Mouse (Mus musculus): ENCODE data around the gene Tamm41. TPM values are rescaled to one million over a fixed set of nuclear protein-coding genes. Genes with fewer than 3 reads are reported as not detected.
A peak's percentile ranks its signal among the peaks of the same experiment; 100 is the strongest.

Tamm41 gene
- polyA plus RNA-seq, 1 experiment from 2014 or later = 47.9 TPM

- Histone ChIP-seq H3K4me1 (peaks cover 45% of the 10 kb centered on the region), H3K9me3 (replicated peaks) (no peaks in the 10 kb centered on the region), H3K4me2 (peak within 1 kb of the TSS; percentile 99), H3K27ac (replicated peaks) (peak within 1 kb of the TSS; percentile 80), H3K27me3 (replicated peaks) (no peaks in the 10 kb centered on the region; the same call in none of the 2 replicates), H3K9ac (replicated peaks) (peak within 1 kb of the TSS; percentile 74), H3K4me3 (replicated peaks) (peak within 1 kb of the TSS; percentile 73), H3K36me3 (no peaks in the 10 kb centered on the region)
- peak; percentile 68 for ATAC-seq (ENCODE audit: low FRiP score)
- under 1% methylated on average over 79 of the region's 79 CpGs for WGBS
Observed at GRCm38 (mm10) chr6:114969213-114970120, 68.2 kb downstream of the Tamm41 start, which contains the start of gene Vgll4. Vgll4 (minus strand) TSS chr6:114969994.

DNA sequence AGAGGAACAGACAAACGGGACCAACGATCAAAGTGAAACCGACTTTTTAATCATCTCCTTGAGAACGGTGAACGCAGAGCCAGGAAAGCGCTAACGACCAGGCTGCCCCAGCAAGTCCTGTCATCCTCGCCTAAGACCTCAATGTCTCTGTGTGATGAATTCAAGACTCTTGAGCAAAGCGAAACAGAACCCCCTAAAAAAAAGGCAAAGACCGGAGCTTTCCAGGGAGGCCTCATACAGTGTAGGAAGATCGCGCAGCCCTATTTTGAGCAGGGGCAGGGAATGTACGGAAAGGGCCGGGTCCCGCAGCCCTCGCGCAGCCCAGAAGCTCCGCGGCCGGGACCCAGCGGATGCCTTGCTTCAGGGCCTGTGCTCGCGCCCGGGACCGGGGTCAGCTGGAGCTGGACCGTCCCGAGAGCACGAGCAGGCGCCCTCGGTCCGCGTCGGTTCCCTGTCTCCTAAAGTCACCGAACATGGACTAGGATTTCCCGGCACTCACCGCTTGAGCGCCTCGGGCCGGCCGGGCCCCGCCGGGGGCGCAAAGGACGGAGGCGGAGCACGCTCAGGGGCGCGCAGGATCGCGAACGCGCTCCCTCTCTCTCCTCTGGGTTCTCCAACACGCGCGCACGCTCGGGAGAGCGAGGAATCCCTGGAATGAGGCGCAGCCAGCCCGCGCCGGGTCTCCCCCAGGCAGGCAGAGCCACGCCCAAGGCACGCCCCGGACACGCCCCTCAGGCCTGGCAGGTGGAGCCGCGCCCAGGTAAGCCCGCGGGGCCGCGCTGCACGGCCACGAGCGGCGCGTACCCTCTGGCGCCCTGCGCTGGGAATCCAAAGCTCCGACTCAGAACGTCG lies 69.1 kb downstream of the Tamm41 start:
- peak overlapping the region; percentile 73 for H3K4me3 ChIP-seq (replicated peaks)
- no peaks in the 10 kb centered on the region for H3K36me3 ChIP-seq
- peaks cover 46% of the 10 kb centered on the region for H3K4me1 ChIP-seq
- under 1% methylated on average over 78 of the region's 82 CpGs for WGBS
- H3K9me3 ChIP-seq (replicated peaks) = no peaks in the 10 kb centered on the region
- no peaks in the 10 kb centered on the region; the same call in none of the 2 replicates for H3K27me3 ChIP-seq (replicated peaks)
- H3K4me2 ChIP-seq = peak overlapping the region; percentile 99
- peak overlapping the region; percentile 74 for H3K9ac ChIP-seq (replicated peaks)
- peak; percentile 84 for ATAC-seq (ENCODE audit: low FRiP score)
- H3K27ac ChIP-seq (replicated peaks) = peak overlapping the region; percentile 80

DNA sequence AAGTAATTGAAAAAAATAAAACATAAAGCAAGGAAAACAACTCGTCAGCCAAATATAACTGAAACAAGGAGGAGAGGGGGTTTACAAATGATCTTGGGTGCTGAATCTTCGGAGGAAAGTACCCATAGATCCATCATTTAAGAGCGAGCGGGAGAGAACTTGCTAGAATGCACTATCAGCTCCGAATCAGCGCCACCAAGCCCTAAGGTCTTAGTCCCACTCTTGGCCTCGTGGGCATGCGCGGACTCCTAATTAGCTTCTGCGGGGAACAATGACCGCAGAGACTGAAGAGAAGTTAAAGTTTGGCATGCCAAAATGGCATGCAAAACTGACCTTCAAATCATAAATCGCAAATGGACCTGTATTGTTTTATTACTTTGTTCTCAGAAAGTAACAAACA lies 70.1 kb downstream of the Tamm41 start:
- no peaks in the 10 kb centered on the region for H3K36me3 ChIP-seq
- H3K9ac ChIP-seq (replicated peaks) = 0 out of 2 replicates have a peak overlapping the region, but pooled peaks have one; percentile 10
- H3K4me2 ChIP-seq = peak overlapping the region; percentile 99
- no peaks in the 10 kb centered on the region; the same call in none of the 2 replicates for H3K27me3 ChIP-seq (replicated peaks)
- peaks cover 49% of the 10 kb centered on the region for H3K4me1 ChIP-seq
- 44% methylated on average over 12 of the region's 12 CpGs for WGBS
- ATAC-seq (ENCODE audit: low FRiP score) = no peak
- H3K9me3 ChIP-seq (replicated peaks) = no peaks in the 10 kb centered on the region
- H3K27ac ChIP-seq (replicated peaks) = no peak overlapping the region
- H3K4me3 ChIP-seq (replicated peaks) = peak overlapping the region; percentile 73

DNA sequence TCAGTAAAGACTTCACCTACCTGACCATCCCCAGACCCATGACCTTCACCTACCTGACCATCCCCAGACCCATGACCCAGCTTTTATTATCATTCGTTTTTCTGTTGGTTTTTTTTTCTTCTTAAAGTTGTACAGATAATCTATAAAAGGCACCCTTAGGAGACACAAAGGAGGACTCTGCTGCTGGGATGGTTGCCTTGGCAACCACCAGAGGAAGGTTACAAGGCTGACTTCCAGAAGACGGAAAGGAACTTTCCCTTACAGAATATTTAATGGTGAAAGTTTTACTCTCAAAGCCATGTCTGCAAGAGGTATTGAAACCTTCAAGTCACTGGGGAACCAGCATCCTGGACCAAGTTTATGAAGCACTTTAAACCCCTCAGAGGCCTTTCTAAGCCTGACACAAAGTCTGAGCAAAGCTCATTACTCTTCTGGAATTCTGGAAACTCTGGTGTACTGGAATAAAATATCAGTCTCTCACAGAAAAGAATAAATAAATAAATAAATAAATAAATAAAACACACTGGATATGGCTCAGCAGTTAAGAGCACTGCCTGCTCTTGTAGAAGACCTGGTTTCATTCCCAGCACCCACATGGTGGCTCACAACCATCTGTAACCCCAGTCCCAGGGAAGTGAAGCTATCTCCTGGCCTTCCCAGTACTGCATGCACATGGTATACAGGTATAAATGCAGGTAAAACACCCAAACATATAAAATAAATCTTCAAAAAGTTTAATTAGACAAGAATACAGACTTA lies 71.1 kb downstream of the Tamm41 start:
- H3K9me3 ChIP-seq (replicated peaks) = no peaks in the 10 kb centered on the region
- no peak overlapping the region for H3K27ac ChIP-seq (replicated peaks)
- no peak overlapping the region; the same call in 1 of the 2 replicates for H3K4me2 ChIP-seq
- peaks cover 45% of the 10 kb centered on the region for H3K4me1 ChIP-seq
- no peak overlapping the region for H3K9ac ChIP-seq (replicated peaks)
- 15% methylated on average over 2 of the region's 2 CpGs for WGBS
- no peak overlapping the region for H3K4me3 ChIP-seq (replicated peaks)
- ATAC-seq (ENCODE audit: low FRiP score) = no peak
- H3K27me3 ChIP-seq (replicated peaks) = no peaks in the 10 kb centered on the region; the same call in none of the 2 replicates
- no peaks in the 10 kb centered on the region for H3K36me3 ChIP-seq

DNA sequence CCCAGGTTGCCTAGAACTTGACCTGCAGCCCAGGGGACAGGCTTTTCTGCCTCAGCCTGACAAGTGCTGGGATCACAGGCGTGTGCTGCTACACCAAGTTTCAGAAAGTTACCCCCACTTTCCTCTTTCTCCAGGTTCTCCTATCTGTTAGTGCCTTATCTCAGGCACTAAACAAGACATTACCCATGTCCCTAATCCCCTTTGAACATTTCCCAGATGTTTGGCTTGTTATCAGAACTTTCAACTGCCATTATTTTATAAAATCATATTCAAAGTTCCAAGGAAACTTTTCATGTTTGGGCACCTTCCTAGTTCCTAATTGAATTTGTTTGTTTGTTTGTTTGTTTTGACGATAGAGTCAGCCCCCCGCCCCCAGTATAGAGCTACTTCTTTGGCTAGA lies 71.9 kb downstream of the Tamm41 start:
- no peaks in the 10 kb centered on the region for H3K9me3 ChIP-seq (replicated peaks)
- H3K9ac ChIP-seq (replicated peaks) = no peak overlapping the region
- H3K36me3 ChIP-seq = no peaks in the 10 kb centered on the region
- no peak for ATAC-seq (ENCODE audit: low FRiP score)
- no peak overlapping the region for H3K4me3 ChIP-seq (replicated peaks)
- H3K27me3 ChIP-seq (replicated peaks) = no peaks in the 10 kb centered on the region; the same call in none of the 2 replicates
- WGBS = 87% methylated on average over 3 of the region's 3 CpGs
- peaks cover 44% of the 10 kb centered on the region for H3K4me1 ChIP-seq
- no peak overlapping the region for H3K27ac ChIP-seq (replicated peaks)
- no peak overlapping the region for H3K4me2 ChIP-seq

- no peak overlapping the region for H3K27ac ChIP-seq (replicated peaks)
- no peak overlapping the region for H3K9ac ChIP-seq (replicated peaks)
- H3K27me3 ChIP-seq (replicated peaks) = no peaks in the 10 kb centered on the region; the same call in none of the 2 replicates
- H3K4me3 ChIP-seq (replicated peaks) = no peak overlapping the region
- no peaks in the 10 kb centered on the region for H3K9me3 ChIP-seq (replicated peaks)
- no peaks in the 10 kb centered on the region for H3K36me3 ChIP-seq
- WGBS = 79% methylated on average over 8 of the region's 8 CpGs
- ATAC-seq (ENCODE audit: low FRiP score) = no peak
- peaks cover 42% of the 10 kb centered on the region for H3K4me1 ChIP-seq
- no peak overlapping the region for H3K4me2 ChIP-seq
Observed at GRCm38 (mm10) chr6:114965396-114965795, 72.3 kb downstream of the Tamm41 start.

DNA sequence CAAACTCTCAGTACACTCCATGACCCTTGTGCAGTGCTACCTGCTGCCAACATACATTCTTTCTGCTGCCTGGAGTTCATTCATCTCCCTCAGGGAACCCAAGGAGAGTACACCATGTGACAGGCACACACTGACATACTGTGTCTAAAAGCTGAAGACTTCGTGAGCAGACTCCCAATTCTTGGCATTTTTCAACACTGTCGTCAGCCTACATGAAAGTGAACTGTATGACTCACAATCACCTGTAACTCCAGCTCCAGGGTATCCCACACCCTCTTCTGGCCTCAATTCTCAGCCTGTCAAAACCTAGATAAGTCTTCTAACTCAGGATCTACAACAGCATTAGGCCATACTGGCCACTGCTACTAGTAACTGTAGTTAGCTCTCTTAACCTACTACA lies 73.4 kb downstream of the Tamm41 start:
- peaks cover 32% of the 10 kb centered on the region for H3K4me1 ChIP-seq
- no peak overlapping the region for H3K9ac ChIP-seq (replicated peaks)
- no peak for ATAC-seq (ENCODE audit: low FRiP score)
- H3K27ac ChIP-seq (replicated peaks) = no peak overlapping the region
- no peaks in the 10 kb centered on the region for H3K9me3 ChIP-seq (replicated peaks)
- H3K36me3 ChIP-seq = no peaks in the 10 kb centered on the region
- WGBS = 83% methylated on average over 2 of the region's 2 CpGs
- no peak overlapping the region for H3K4me2 ChIP-seq
- H3K27me3 ChIP-seq (replicated peaks) = no peaks in the 10 kb centered on the region; the same call in none of the 2 replicates
- H3K4me3 ChIP-seq (replicated peaks) = no peak overlapping the region

GRCm38 (mm10) chr6:114963636-114964035 lies 74.0 kb downstream of the Tamm41 start:
- no peak for ATAC-seq (ENCODE audit: low FRiP score)
- H3K27ac ChIP-seq (replicated peaks) = no peak overlapping the region
- H3K4me1 ChIP-seq = peaks cover 34% of the 10 kb centered on the region
- H3K4me2 ChIP-seq = no peak overlapping the region
- H3K36me3 ChIP-seq = no peaks in the 10 kb centered on the region
- no peak overlapping the region for H3K4me3 ChIP-seq (replicated peaks)
- H3K27me3 ChIP-seq (replicated peaks) = no peaks in the 10 kb centered on the region; the same call in none of the 2 replicates
- H3K9ac ChIP-seq (replicated peaks) = no peak overlapping the region
- WGBS = 71% methylated on average over 5 of the region's 5 CpGs
- H3K9me3 ChIP-seq (replicated peaks) = no peaks in the 10 kb centered on the region

DNA sequence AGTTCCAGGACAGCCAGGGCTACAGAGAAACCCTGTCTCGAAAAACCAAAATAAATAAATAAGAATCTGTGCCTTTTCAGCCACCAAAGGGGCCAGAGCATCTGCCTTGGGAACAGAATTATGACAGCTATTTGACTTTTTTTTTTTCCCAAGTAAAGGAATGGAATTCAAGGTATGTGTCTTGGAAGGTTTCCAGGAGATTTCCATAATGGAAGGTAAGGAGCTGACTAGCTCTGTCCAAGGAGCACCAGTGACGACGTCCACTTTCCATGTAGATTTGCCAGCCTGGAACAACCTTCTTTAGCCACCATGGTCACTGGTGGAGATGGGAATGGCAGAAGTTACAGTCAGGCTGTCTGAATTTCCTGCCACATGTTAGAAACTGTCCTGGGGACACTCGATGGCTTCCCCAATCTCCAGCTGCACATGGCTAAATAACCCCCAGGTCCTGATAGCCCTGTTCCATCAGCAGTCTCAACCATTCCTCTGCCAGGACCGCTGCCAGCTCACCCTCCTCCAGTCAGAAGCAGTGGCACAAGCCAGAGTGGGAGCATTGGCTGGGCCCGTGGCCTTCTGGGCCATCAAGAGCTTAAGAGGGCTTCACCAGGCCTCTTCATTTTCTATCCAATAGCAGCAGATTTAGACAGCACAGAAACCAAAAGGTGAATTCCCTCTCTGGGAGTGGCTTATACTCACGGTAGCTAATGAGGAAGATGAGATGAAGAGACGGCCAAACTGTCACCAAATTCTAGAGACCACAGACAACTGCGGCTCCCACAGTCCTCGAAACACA lies 76.2 kb downstream of the Tamm41 start:
- no peak overlapping the region for H3K4me2 ChIP-seq
- no peak for ATAC-seq (ENCODE audit: low FRiP score)
- no peak overlapping the region for H3K4me3 ChIP-seq (replicated peaks)
- H3K27ac ChIP-seq (replicated peaks) = no peak overlapping the region
- peaks cover 23% of the 10 kb centered on the region for H3K4me1 ChIP-seq
- WGBS = 88% methylated on average over 10 of the region's 10 CpGs
- H3K9ac ChIP-seq (replicated peaks) = no peak overlapping the region
- no peaks in the 10 kb centered on the region for H3K36me3 ChIP-seq
- peaks cover 6% of the 10 kb centered on the region; the same call in 1 of the 2 replicates for H3K27me3 ChIP-seq (replicated peaks)
- H3K9me3 ChIP-seq (replicated peaks) = no peaks in the 10 kb centered on the region

DNA sequence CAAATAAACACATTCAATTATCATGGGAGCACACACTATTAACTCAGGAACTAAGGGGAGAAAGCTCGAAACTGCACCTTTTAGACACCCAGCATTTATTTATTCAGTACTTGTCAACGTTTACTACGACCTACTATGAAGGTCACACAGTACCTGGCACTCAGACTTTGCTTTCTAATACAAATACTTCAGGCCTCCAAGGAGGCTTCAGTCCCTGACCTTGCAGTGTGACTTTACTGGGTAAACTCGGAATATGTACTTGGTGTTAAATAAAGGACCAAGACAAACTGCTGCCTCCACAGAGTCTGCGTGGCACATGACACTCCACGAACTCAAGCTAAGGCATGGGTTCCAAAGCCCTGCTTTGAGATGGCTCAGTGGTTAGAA lies 78.7 kb downstream of the Tamm41 start:
- no peak for ATAC-seq (ENCODE audit: low FRiP score)
- 77% methylated on average over 6 of the region's 6 CpGs for WGBS

More for the DNA sequence above, 78.7 kb downstream of the Tamm41 start:
- Histone ChIP-seq H3K27ac (replicated peaks) (no peak overlapping the region), H3K4me3 (replicated peaks) (no peak overlapping the region), H3K27me3 (replicated peaks) (0 out of 2 replicates have a peak, but pooled peaks cover 6% of the 10 kb centered on the region), H3K9me3 (replicated peaks) (no peaks in the 10 kb centered on the region), H3K9ac (replicated peaks) (no peak overlapping the region), H3K4me1 (peaks cover 19% of the 10 kb centered on the region), H3K36me3 (no peaks in the 10 kb centered on the region), H3K4me2 (no peak overlapping the region)

Data from neural tube, embryonic 15.5 days (tissue).